Mouse (Mus musculus) C2C12 (cell line): Measurements from ENCODE around the gene Arhgef19. TPM values are rescaled to one million over a fixed set of nuclear protein-coding genes. Genes with fewer than 3 reads are reported as not detected.

Experiments used
- H3K27me3 ChIP-seq: one replicate; pipeline ENCODE4 v1.6.1; 2011; ENCODE audit not compliant: control insufficient read depth, insufficient read depth, insufficient read length
- H3K36me3 ChIP-seq: one replicate; pipeline ENCODE4 v1.6.1; 2011; ENCODE audit not compliant: control insufficient read depth, insufficient read depth
- H3K4me3 ChIP-seq: one replicate; pipeline ENCODE4 v1.5.1; 2011; ENCODE audit warnings: mild to moderate bottlenecking, control low read depth; ENCODE audit not compliant: poor library complexity, insufficient read depth, severe bottlenecking
- H3K79me2 ChIP-seq: one replicate; pipeline ENCODE4 v1.6.1; 2011; ENCODE audit not compliant: control insufficient read depth, insufficient read depth
- H3K79me3 ChIP-seq: one replicate; pipeline ENCODE4 v1.6.1; 2011; ENCODE audit warnings: low read depth, control low read depth
- H3ac ChIP-seq: one replicate; pipeline ENCODE3; 2011; ENCODE audit warnings: low read depth; ENCODE audit not compliant: control insufficient read depth, insufficient read length
- CEBPB ChIP-seq: IDR thresholded peaks from one replicate; pipeline ENCODE4 v1.6.1; 2011; ENCODE audit warnings: low read depth, mild to moderate bottlenecking, control low read depth, moderate library complexity
- CTCF ChIP-seq: IDR thresholded peaks from one replicate; pipeline ENCODE4 v1.5.1; 2011; ENCODE audit not compliant: control insufficient read depth, insufficient read depth, insufficient read length
- FOSL1 ChIP-seq: IDR thresholded peaks from one replicate; pipeline ENCODE4 v1.8.0; 2011; ENCODE audit warnings: mild to moderate bottlenecking, low read length; ENCODE audit not compliant: poor library complexity, insufficient read depth, severe bottlenecking
- MAX ChIP-seq: IDR thresholded peaks from one replicate; pipeline ENCODE4 v1.6.1; 2011; ENCODE audit warnings: mild to moderate bottlenecking, control low read depth
- MYOD1 ChIP-seq: IDR thresholded peaks from one replicate; pipeline ENCODE4 v1.6.1; 2011; ENCODE audit warnings: low read depth; ENCODE audit not compliant: control insufficient read depth, insufficient read length
- MYOG ChIP-seq: IDR thresholded peaks from one replicate; pipeline ENCODE4 v1.6.1; 2011; ENCODE audit not compliant: control insufficient read depth, insufficient read length; ENCODE audit errors: extremely low read depth
- USF1 ChIP-seq: IDR thresholded peaks from one replicate; pipeline ENCODE4 v1.6.1; 2011; ENCODE audit warnings: low read depth, mild to moderate bottlenecking, control low read depth, moderate library complexity
- polyA plus RNA-seq: library from polyadenylated mRNA; unstranded; fragments of >200 nt; fragmentation: generic; extraction: Trizol; gene quantifications from one replicate; pipeline ENCODE4 v1.2.1, GENCODE M21; 2012; ENCODE audit warnings: missing spikeins

The Arhgef19 gene
- polyA plus RNA-seq, 1 experiment: 26.7 TPM

GRCm38 (mm10) chr4:141303402-141304222 is 64.3 kb downstream of the Arhgef19 start:
- H3K36me3 ChIP-seq: peaks cover 59% of the 10 kb centered on the region
- TF ChIP-seq CTCF (no peak), MYOG (no peak), USF1 (no peak), CEBPB (no peak), FOSL1 (no peak)
- peaks cover 73% of the 10 kb centered on the region for H3K79me3 ChIP-seq
- no peaks in the 10 kb centered on the region for H3K27me3 ChIP-seq
- peaks cover 93% of the 10 kb centered on the region for H3K79me2 ChIP-seq
- peak overlapping the region; percentile 94 for H3K4me3 ChIP-seq
- H3ac ChIP-seq: peak overlapping the region; percentile 100

- peaks cover 65% of the 10 kb centered on the region for H3K36me3 ChIP-seq
- peak overlapping the region; percentile 94 for H3K4me3 ChIP-seq
- no peaks in the 10 kb centered on the region for H3K27me3 ChIP-seq
- peaks cover 97% of the 10 kb centered on the region for H3K79me2 ChIP-seq
- peaks cover 78% of the 10 kb centered on the region for H3K79me3 ChIP-seq
- TF ChIP-seq MYOD1 (no peak), CEBPB (no peak), MYOG (no peak), FOSL1 (no peak), CTCF (no peak), MAX (no peak), USF1 (no peak)
- peak overlapping the region; percentile 53 for H3ac ChIP-seq
These were observed 64.9 kb downstream of the Arhgef19 start for GRCm38 (mm10) chr4:141304223-141304611.

GRCm38 (mm10) chr4:141306057-141306456 is 66.8 kb downstream of the Arhgef19 start:
- H3ac ChIP-seq: peak overlapping the region; percentile 19
- peaks cover 80% of the 10 kb centered on the region for H3K36me3 ChIP-seq
- TF ChIP-seq FOSL1: no peak
- H3K79me2 ChIP-seq: peaks cover 100% of the 10 kb centered on the region
- no peaks in the 10 kb centered on the region for H3K27me3 ChIP-seq
- peaks cover 86% of the 10 kb centered on the region for H3K79me3 ChIP-seq
- H3K4me3 ChIP-seq: no peak overlapping the region

Other genes with a start within 250 kb of the Arhgef19 start
- gene Mfap2, start 229.1 kb upstream of the Arhgef19 start, polyA plus RNA-seq: 2.0 TPM
- 6.0 TPM for gene Crocc, start 178.9 kb upstream of the Arhgef19 start, polyA plus RNA-seq
- gene Necap2, start 161.1 kb upstream of the Arhgef19 start, polyA plus RNA-seq: 70.2 TPM
- gene Spata21, start 151.2 kb upstream of the Arhgef19 start, polyA plus RNA-seq: not detected
- 141 TPM for gene Szrd1, start 99.7 kb upstream of the Arhgef19 start, polyA plus RNA-seq
- gene Fbxo42, start 91.6 kb upstream of the Arhgef19 start, polyA plus RNA-seq: 11.6 TPM
- gene Rsg1, start 25.5 kb upstream of the Arhgef19 start, polyA plus RNA-seq: 1.6 TPM
- gene Epha2, start 61.7 kb downstream of the Arhgef19 start, polyA plus RNA-seq: 129 TPM
- 1.9 TPM for gene Fam131c, start 128.7 kb downstream of the Arhgef19 start, polyA plus RNA-seq
- not detected for gene Clcnka, start 159.2 kb downstream of the Arhgef19 start, polyA plus RNA-seq
- not detected for gene Clcnkb, start 176.5 kb downstream of the Arhgef19 start, polyA plus RNA-seq
- gene Hspb7, start 181.3 kb downstream of the Arhgef19 start, polyA plus RNA-seq: 0.30 TPM
- gene Srarp, start 196.6 kb downstream of the Arhgef19 start, polyA plus RNA-seq: not detected
- 30.3 TPM for gene Zbtb17, start 205.2 kb downstream of the Arhgef19 start, polyA plus RNA-seq